Mouse (Mus musculus) MEL (cell line): ENCODE results near the gene Spns2. TPM values are rescaled to one million over a fixed set of nuclear protein-coding genes. Genes with fewer than 3 reads are reported as not detected.

Source experiments
- DNase-seq: peaks from one replicate; pipeline ENCODE4 v3.0.0; 2011; ENCODE audit warnings: low read depth, low spot score
- H3K27ac ChIP-seq: 2 replicates; pipeline ENCODE4 v1.5.1; 2012; ENCODE audit warnings: low read depth, mild to moderate bottlenecking, control low read depth, low read length, moderate library complexity; ENCODE audit not compliant: control insufficient read depth
- H3K27me3 ChIP-seq, 2 experiments: fragments of 150-350 bp in 1 of 2; sonication (generic) in 1 of 2; 2 replicates each; pipeline ENCODE4 v1.6.1; 2012; ENCODE audit warnings: low read length in 2 of 2, mild to moderate bottlenecking in 2 of 2, improper control_type of control experiment in 1 of 2, moderate library complexity in 1 of 2; ENCODE audit not compliant: insufficient read depth in 2 of 2, control insufficient read depth in 1 of 2
- H3K36me3 ChIP-seq, 2 experiments: 2 replicates each; pipeline ENCODE4 v1.6.1; 2012 to 2014; ENCODE audit warnings: low read length in 2 of 2, improper control_type of control experiment in 1 of 2, inconsistent platforms in 1 of 2, mild to moderate bottlenecking in 1 of 2; ENCODE audit not compliant: insufficient read depth in 2 of 2, control insufficient read depth in 1 of 2
- H3K4me1 ChIP-seq, 2 experiments: fragments of 150-350 bp in 1 of 2; sonication (generic) in 1 of 2; 2 replicates each; pipeline ENCODE4 v1.6.1; 2012; ENCODE audit warnings: low read length in 2 of 2, improper control_type of control experiment in 1 of 2, mild to moderate bottlenecking in 1 of 2; ENCODE audit not compliant: insufficient read depth in 2 of 2, control insufficient read depth in 1 of 2
- H3K4me3 ChIP-seq, 2 experiments: fragments of 150-350 bp in 1 of 2; sonication (generic) in 1 of 2; 2 replicates each; pipeline ENCODE4 v1.5.1; 2012; ENCODE audit warnings: low read depth in 2 of 2, low read length in 2 of 2, mild to moderate bottlenecking in 2 of 2, moderate library complexity in 2 of 2, control low read depth in 1 of 2, improper control_type of control experiment in 1 of 2; ENCODE audit not compliant: control insufficient read depth in 1 of 2, insufficient read depth in 1 of 2
- H3K79me2 ChIP-seq: 2 replicates; pipeline ENCODE4 v1.6.1; 2012; ENCODE audit warnings: mild to moderate bottlenecking, low read length, moderate library complexity; ENCODE audit not compliant: control insufficient read depth, poor library complexity, insufficient read depth
- H3K9ac ChIP-seq: 2 replicates; pipeline ENCODE4 v1.6.1; 2012; ENCODE audit warnings: low read depth, mild to moderate bottlenecking, control low read depth, low read length, moderate library complexity; ENCODE audit not compliant: control insufficient read depth, poor library complexity, severe bottlenecking
- H3K9me3 ChIP-seq: fragments of 150-350 bp; sonication (generic); replicated peaks from 2 replicates; pipeline ENCODE4 v1.6.1; 2012; ENCODE audit warnings: mild to moderate bottlenecking, low read length, improper control_type of control experiment, moderate library complexity; ENCODE audit not compliant: insufficient read depth
- E2F4 ChIP-seq: IDR thresholded peaks from 2 replicates; pipeline ENCODE4 v1.6.1; 2011; ENCODE audit warnings: low read depth, low read length, improper control_type of control experiment, borderline replicate concordance
- ELF1 ChIP-seq: IDR thresholded peaks from 2 replicates; pipeline ENCODE4 v1.6.1; 2014; ENCODE audit warnings: low read depth, mild to moderate bottlenecking, inconsistent platforms, low read length, improper control_type of control experiment, moderate library complexity
- ETS1 ChIP-seq: IDR thresholded peaks from 2 replicates; pipeline ENCODE4 v1.6.1; 2012; ENCODE audit warnings: low read depth, mild to moderate bottlenecking, inconsistent platforms, low read length, improper control_type of control experiment, moderate library complexity
- HCFC1 ChIP-seq: IDR thresholded peaks from 2 replicates; pipeline ENCODE4 v1.6.1; 2012; ENCODE audit warnings: low read depth, mild to moderate bottlenecking, inconsistent platforms, low read length, improper control_type of control experiment, moderate library complexity
- MAFK ChIP-seq: IDR thresholded peaks from 2 replicates; pipeline ENCODE4 v1.6.1; 2011; ENCODE audit warnings: low read depth, mild to moderate bottlenecking, low read length, improper control_type of control experiment, borderline replicate concordance
- MEF2A ChIP-seq: IDR thresholded peaks from 2 replicates; pipeline ENCODE4 v1.6.1; 2014; ENCODE audit warnings: low read depth, mild to moderate bottlenecking, inconsistent platforms, low read length, improper control_type of control experiment; ENCODE audit not compliant: poor library complexity, insufficient replicate concordance, severe bottlenecking; ENCODE audit errors: extremely low read depth
- MXI1 ChIP-seq: IDR thresholded peaks from 2 replicates; pipeline ENCODE4 v1.6.1; 2011; ENCODE audit warnings: mild to moderate bottlenecking, low read depth, low read length, improper control_type of control experiment
- NELFE ChIP-seq: IDR thresholded peaks from 2 replicates; pipeline ENCODE4 v1.6.1; 2011; ENCODE audit warnings: low read depth, low read length, improper control_type of control experiment
- POLR2A ChIP-seq, 2 experiments: IDR thresholded peaks; 2 replicates each; pipeline ENCODE4 v1.6.1; 2011 to 2012; ENCODE audit warnings: low read length in 2 of 2, mild to moderate bottlenecking in 2 of 2, control low read depth in 1 of 2, improper control_type of control experiment in 1 of 2, low read depth in 1 of 2, moderate library complexity in 1 of 2; ENCODE audit not compliant: control insufficient read depth in 1 of 2, insufficient read depth in 1 of 2, poor library complexity in 1 of 2
- POLR2AphosphoS2 ChIP-seq: IDR thresholded peaks from 2 replicates; pipeline ENCODE4 v1.6.1; 2011; ENCODE audit warnings: low read length, improper control_type of control experiment
- RAD21 ChIP-seq: IDR thresholded peaks from 2 replicates; pipeline ENCODE4 v1.6.1; 2011; ENCODE audit warnings: mild to moderate bottlenecking, low read depth, low read length, improper control_type of control experiment
- TAL1 ChIP-seq: IDR thresholded peaks from 2 replicates; pipeline ENCODE4 v1.6.1; 2012; ENCODE audit warnings: mild to moderate bottlenecking, inconsistent platforms, low read length, moderate library complexity, mixed read lengths
- TCF12 ChIP-seq: IDR thresholded peaks from 2 replicates; pipeline ENCODE4 v1.6.1; 2014; ENCODE audit warnings: low read depth, mild to moderate bottlenecking, inconsistent platforms, low read length, improper control_type of control experiment, moderate library complexity
- USF2 ChIP-seq, 2 experiments: IDR thresholded peaks; 2 replicates each; pipeline ENCODE4 v1.6.1; 2011 to 2012; ENCODE audit warnings: improper control_type of control experiment in 2 of 2, low read length in 2 of 2, borderline replicate concordance in 1 of 2, inconsistent platforms in 1 of 2, low read depth in 1 of 2, mild to moderate bottlenecking in 1 of 2; ENCODE audit not compliant: insufficient read depth in 1 of 2
- ZC3H11A ChIP-seq: IDR thresholded peaks from 2 replicates; pipeline ENCODE4 v1.6.1; 2012; ENCODE audit warnings: low read depth, mild to moderate bottlenecking, inconsistent platforms, low read length, improper control_type of control experiment
- ZMIZ1 ChIP-seq: IDR thresholded peaks from 2 replicates; pipeline ENCODE4 v1.6.1; 2012; ENCODE audit warnings: low read depth, mild to moderate bottlenecking, inconsistent platforms, low read length, improper control_type of control experiment, moderate library complexity
- polyA plus RNA-seq, 2 experiments: library from polyadenylated mRNA; stranded (reverse) in 1 of 2; unstranded in 1 of 2; fragments of >175 nt in 1 of 2; fragments of >200 nt in 1 of 2; gene quantifications; 2 replicates each; pipeline versions ENCODE4 v1.2.1 to v1.2.4; 2012; ENCODE audit warnings: low replicate concordance in 2 of 2, low read depth in 1 of 2; ENCODE audit not compliant: insufficient read length in 2 of 2, insufficient read depth in 1 of 2, missing spikeins in 1 of 2
- total RNA-seq: library from RNA; depleted of rRNA; stranded (reverse); fragments of 300-350 nt; gene quantifications from 2 replicates; pipeline ENCODE4 v1.2.3, GENCODE M21; 2012

Gene Spns2
- total and polyA plus RNA-seq, 3 experiments, result 0.58 to 3.0 TPM; not detected in 1

GRCm38 (mm10) chr11:72481313-72481712 lies 8.4 kb downstream of the Spns2 start:
- Histone ChIP-seq H3K9me3 (no peaks in the 10 kb centered on the region), H3K9ac (no peak overlapping the region), H3K4me1 (peaks cover 2 to 32% of the 10 kb centered on the region in 2 experiments; a peak in 3 of 4 replicates), H3K79me2 (no peaks in the 10 kb centered on the region), H3K27ac (no peak overlapping the region), H3K27me3 (no peaks in the 10 kb centered on the region), H3K4me3 (no peak overlapping the region), H3K36me3 (peaks cover 0 to 5% of the 10 kb centered on the region in 2 experiments; a peak in 2 of 4 replicates)
- TF ChIP-seq NELFE (no peak), ZMIZ1 (no peak), ZC3H11A (no peak), HCFC1 (no peak), TCF12 (no peak), POLR2AphosphoS2 (no peak), MXI1 (no peak), E2F4 (no peak), USF2 (IDR thresholded peaks at IDR 0.05; ENCODE audit: borderline replicate concordance in 1 of 2, insufficient read depth in 1 of 2, low read depth in 1 of 2, low read length in 2 of 2) (no peak), POLR2A (IDR thresholded peaks at IDR 0.05; ENCODE audit: control insufficient read depth in 1 of 2, insufficient read depth in 1 of 2, low read depth in 1 of 2, low read length in 2 of 2, poor library complexity in 1 of 2) (no peak), ELF1 (no peak), ETS1 (no peak), TAL1 (no peak), MAFK (no peak), MEF2A (no peak)
- DNase-seq, result no peak

DNA sequence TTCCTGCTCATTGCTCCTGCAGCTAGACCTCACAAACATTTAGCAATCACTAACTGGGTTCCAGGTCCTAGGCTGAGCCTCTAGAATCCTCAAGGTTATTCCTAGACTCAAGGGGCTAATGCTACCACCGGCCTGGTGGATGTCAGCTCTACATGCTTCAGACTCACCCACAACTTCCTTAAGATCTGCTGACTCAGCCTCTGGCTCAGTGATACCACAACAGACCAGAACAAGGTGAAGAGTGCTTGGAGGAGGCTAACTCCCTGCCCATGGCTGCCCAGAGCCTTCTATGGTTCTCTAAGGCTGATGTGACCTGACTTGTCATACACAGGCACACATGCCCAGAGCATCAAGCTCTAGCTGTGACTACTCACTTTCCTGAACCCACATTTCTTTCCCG lies 10.2 kb downstream of the Spns2 start:
- H3K4me1 ChIP-seq, result peaks cover 14 to 48% of the 10 kb centered on the region in 2 experiments
- H3K9ac ChIP-seq, result no peak overlapping the region
- no peaks in the 10 kb centered on the region for H3K9me3 ChIP-seq
- TF ChIP-seq MAFK (peak; percentile 93), RAD21 (no peak)
- TF ChIP-seq, all 39 proteins: peak for 1
- Histone ChIP-seq H3K4me3 (no peak overlapping the region), H3K36me3 (peaks cover 0 to 19% of the 10 kb centered on the region in 2 experiments; a peak in 2 of 4 replicates), H3K79me2 (no peaks in the 10 kb centered on the region), H3K27ac (no peak overlapping the region), H3K27me3 (no peaks in the 10 kb centered on the region)
- peak; percentile 71 for DNase-seq
